Mouse (Mus musculus) C2C12 (cell line): ENCODE data around the gene Msmo1.

Experiments
- CTCF ChIP-seq: IDR thresholded peaks from one replicate; pipeline ENCODE4 v1.5.1; 2011; ENCODE audit not compliant: control insufficient read depth, insufficient read depth, insufficient read length
- FOSL1 ChIP-seq: IDR thresholded peaks from one replicate; pipeline ENCODE4 v1.8.0; 2011; ENCODE audit warnings: mild to moderate bottlenecking, low read length; ENCODE audit not compliant: poor library complexity, insufficient read depth, severe bottlenecking
- MAX ChIP-seq: IDR thresholded peaks from one replicate; pipeline ENCODE4 v1.6.1; 2011; ENCODE audit warnings: mild to moderate bottlenecking, control low read depth
- MYOD1 ChIP-seq: IDR thresholded peaks from one replicate; pipeline ENCODE4 v1.6.1; 2011; ENCODE audit warnings: low read depth; ENCODE audit not compliant: control insufficient read depth, insufficient read length
- MYOG ChIP-seq: IDR thresholded peaks from one replicate; pipeline ENCODE4 v1.6.1; 2011; ENCODE audit not compliant: control insufficient read depth, insufficient read length; ENCODE audit errors: extremely low read depth
- USF1 ChIP-seq: IDR thresholded peaks from one replicate; pipeline ENCODE4 v1.6.1; 2011; ENCODE audit warnings: low read depth, mild to moderate bottlenecking, control low read depth, moderate library complexity

- TF ChIP-seq CTCF: no peak
- no peak for TF ChIP-seq USF1
- TF ChIP-seq MYOD1: no peak
- no peak for TF ChIP-seq MAX
- no peak for TF ChIP-seq FOSL1
- no peak for TF ChIP-seq MYOG
These were observed 10.4 kb downstream of the Msmo1 start for GRCm38 (mm10) chr8:64723206-64723605.
